Mouse (Mus musculus): ENCODE results near the gene Snrpa.

Snrpa gene

DNA sequence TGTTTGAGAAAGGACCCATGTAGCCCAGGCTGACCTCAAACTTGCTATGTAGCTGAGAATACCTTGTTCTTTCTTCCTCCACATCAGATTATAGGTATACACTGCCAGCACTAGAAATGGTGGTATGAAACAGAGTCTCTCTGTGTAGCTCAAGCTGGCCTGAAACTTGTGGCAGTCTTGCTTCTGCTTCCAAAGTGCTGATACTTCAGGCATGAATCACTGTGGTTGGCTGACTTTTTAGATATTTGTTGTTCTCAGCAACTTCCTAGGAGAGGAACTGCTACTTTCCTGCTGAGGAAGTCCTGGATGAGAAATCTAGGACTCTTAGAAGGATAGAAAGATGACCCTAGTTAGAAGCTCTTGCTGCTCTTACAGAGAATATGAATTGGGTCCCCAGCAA, 2.3 kb upstream of the Snrpa start:
- DNase-seq = no peak

- DNase-seq = no peak
Measured at GRCm38 (mm10) chr7:27197634-27198033, 1.6 kb upstream of the Snrpa start.

GRCm38 (mm10) chr7:27197136-27197535, 1.1 kb upstream of the Snrpa start:
- no peak for DNase-seq

- no peak for DNase-seq
Measured at GRCm38 (mm10) chr7:27193731-27194130, 2.3 kb downstream of the Snrpa start.

- DNase-seq = no peak
Measured at GRCm38 (mm10) chr7:27192434-27192833, 3.6 kb downstream of the Snrpa start.

- peak in 1 of 2 experiments; percentile 28 for DNase-seq
Measured at GRCm38 (mm10) chr7:27189271-27189931, 6.7 kb downstream of the Snrpa start.

DNA sequence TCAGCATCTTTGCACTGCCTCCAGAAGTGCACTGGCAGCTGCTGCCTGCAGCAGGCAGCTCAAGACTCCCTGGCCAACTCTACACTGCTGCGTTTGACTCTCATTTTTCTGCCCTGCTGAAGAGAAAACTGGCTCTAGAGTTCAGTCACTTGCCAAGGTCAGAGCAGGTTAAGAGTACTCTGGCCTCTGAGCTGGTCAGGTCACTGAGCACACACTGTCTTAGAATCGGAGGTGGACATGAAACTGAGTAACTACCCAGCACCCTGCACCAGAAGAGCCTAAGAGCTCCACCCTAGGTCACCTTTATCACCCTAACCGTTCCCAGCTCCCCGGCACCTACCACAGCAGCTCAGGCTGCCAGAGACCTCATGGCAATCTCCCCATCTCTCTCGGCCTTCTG, 10.1 kb downstream of the Snrpa start:
- no peak for DNase-seq

DNA sequence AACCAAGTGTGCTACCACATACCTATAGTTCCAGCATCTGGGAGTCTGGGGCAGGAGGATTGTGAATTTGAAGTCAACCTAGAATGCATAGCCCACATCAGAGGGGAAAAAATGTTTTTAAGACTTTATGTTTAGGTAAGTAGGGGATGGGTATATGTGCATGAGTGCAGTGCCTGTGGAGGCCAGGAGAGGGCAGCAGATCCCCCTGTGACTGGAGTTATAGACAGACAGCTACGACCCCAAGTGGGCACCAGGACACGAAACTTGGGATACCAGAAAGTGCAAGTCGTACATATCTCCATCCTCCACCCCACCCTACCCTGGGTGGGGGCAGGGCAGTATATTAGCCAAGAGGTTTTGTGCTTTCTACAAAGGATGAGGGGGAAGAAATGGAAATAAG, 11.1 kb downstream of the Snrpa start:
- peak in 1 of 2 experiments; percentile 52 for DNase-seq

DNA sequence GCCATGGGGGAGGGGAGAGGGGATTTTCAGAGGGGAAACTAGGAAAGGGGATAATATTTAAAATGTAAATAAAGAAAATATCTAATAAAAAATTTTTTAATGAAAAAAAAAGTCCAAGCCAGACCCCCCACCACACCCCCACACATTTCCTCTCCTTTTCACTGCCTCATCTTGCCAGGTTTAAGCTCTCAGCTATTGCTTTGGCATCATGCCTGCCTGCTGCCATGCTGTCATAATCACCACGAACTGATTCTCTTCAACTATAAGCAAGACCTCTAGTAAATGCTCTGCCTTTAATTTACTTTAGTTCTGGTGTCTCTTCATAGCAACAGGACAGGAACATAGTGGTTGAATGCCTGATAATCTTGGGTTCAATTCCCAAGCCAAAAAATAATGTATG, 13.6 kb downstream of the Snrpa start:
- DNase-seq = no peak

DNA sequence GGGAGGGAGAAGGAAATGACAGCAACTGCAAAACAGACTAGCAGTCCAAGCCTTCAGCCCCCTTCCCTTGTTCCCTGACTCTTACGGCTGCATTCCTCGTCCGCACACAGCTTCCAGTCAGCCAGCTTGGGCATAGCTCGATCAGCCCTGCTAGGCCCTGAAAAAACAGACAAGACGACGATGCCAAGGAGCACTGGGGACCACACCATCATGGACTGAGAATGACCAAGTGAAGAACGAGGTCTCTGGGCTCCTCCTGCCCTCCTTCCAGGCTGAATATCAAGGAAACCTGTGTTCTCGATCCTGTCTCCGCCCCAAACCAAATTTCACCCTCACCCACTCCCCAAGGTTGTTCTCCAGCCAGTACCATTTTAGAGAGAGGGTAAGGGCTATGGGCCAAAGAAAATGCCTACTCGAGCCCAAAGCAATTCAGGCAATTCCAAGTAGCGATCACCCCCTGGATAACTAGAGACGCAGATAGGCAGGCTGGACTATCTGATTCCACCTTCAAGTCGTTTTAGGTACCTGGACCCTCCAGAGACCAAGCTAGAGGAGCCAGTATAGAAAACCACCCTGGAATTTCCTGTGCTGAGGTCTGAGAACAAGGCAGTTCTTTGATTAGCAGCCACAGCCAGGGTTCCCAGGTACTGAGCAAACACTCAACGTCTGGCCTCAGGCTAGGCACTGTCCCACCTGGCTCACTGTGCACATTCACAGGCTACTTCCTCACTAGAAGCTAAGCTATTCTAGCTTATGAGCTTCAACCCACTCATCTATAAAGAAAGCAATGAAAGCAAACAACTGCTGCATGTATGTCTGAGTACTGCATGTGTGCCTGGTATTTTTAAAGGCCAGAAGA, 15.0 kb downstream of the Snrpa start, which contains the start of the genes Gm21983 and Mia:
TSS of gene Gm21983 (minus strand) at position 250 of the 859 bp plus-strand sequence.
TSS of gene Mia (minus strand) at position 321 of the 859 bp plus-strand sequence.
- no peak for DNase-seq

- peak in 1 of 2 experiments; percentile 54 for DNase-seq
Measured at GRCm38 (mm10) chr7:27180036-27180435, 16.0 kb downstream of the Snrpa start.

DNA sequence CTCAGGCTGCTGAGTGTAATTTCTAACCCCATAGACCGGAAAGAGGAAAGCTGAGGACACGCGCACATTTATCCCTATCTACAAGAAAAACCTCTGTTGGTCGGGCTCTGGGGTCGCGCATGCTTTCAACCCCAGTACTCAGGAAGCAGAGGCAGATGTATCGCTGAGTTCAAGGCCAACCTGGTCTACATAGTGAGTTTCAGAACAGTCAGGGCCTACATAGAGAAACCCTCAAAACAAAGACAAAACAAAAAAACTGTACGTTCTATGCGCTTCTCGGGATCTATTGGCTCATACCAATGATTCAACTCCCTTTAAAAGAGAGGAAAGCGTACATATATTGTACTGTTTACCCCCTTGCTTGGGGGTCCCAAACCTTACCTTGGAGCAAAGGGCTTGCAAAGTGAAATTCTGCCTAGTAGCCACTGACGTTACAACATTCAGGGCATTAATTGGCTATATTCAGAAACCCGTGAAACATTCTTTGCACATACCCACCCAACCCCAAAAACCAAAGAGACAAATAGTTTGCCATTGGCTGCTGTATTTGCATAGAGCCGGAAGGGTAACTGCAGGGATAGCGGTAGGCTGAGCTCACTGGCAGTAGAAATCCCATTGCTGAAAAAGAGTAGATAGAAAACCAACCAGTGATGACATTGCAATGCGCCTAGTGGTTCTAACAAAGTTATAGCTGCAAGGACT, 16.7 kb downstream of the Snrpa start:
- no peak for DNase-seq

DNA sequence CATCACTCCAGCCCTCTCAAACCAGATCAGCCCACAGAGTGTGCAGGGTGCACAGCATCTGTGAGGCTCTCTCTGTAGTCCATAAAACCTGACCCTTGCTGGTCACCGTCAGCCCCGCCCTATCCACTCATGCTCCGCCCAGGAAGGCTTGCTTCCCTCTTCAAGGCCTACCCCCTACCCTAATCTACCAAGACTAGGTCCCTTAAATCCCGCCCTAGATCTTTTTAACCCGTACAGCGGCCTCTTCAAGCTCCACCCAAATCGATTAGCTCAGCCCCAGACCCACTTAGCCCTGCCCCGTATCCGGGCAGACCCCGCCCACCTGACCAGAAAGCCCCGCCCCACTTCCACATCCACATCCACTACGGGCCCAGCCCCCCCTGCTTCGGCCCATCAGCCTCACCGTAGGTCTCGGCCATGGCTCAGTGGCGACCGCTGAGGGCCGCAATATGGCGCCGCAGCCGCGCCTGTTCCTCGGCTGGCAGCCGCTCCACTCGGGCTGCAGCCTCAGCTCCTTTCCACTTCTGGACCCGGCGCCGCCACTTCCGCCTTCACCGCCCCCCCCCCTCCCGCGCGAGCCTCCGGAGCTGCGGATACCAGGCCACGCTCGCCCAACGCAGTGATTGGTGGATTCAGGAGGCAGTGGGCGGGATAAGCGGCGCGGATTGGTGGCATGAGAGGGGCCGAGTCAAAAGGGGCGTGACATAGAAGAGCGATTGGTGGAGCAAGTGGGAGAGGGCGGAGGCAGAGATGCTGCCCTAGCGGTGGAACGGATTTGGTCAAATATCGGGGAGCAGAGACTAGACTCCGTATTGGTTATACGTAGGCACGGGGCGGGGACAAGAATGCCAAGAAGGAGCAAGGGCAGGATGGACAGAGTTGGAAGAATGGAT, 17.5 kb downstream of the Snrpa start, which contains the start of gene Rab4b:
TSS of gene Rab4b (minus strand) at position 573 of the 893 bp plus-strand sequence.
- DNase-seq = peak; percentile 99

DNA sequence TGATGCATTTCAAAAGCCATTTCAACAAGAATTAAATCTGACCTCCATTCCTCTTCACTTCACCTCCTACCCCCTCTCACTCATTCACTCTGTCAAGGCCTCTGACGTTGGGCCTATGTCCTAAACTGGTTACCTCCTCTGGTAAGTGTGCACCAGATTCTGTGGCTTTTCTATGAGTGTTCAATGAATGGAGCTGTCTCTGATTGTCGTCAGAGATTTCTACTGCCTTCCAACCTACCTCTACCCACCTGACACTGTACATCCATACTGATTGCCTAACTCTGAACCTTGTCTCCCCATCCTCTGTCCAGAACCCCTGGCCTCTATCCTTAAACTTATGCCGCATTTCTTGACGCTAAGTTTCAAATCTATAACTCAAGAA, 18.1 kb downstream of the Snrpa start:
- DNase-seq = no peak

GRCm38 (mm10) chr7:27174896-27175295, 21.2 kb downstream of the Snrpa start:
- no peak for DNase-seq

- DNase-seq = no peak
Measured at GRCm38 (mm10) chr7:27174496-27174895, 21.6 kb downstream of the Snrpa start.

- no peak for DNase-seq
Measured at GRCm38 (mm10) chr7:27170981-27171380, 25.1 kb downstream of the Snrpa start.

DNA sequence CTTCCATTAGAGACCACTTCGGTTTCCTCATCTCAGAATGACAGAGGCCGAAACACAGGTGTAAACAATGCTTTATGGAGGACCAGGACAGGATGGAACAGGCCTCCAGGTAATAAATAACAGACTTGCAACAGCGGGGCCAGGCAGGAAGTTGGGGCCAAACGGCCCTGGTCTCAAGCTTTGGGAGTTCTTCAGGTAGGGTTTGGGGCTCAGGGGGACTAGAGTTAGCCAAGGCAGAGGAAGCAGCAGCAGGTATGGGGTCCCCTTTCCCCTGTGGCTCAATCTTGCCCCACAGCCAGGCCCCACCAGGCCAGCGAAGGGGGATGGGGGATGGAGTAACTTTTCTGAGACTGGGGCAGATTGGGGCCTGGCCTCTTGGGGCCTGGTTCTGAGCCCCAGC, 27.7 kb downstream of the Snrpa start:
- DNase-seq = no peak

DNA sequence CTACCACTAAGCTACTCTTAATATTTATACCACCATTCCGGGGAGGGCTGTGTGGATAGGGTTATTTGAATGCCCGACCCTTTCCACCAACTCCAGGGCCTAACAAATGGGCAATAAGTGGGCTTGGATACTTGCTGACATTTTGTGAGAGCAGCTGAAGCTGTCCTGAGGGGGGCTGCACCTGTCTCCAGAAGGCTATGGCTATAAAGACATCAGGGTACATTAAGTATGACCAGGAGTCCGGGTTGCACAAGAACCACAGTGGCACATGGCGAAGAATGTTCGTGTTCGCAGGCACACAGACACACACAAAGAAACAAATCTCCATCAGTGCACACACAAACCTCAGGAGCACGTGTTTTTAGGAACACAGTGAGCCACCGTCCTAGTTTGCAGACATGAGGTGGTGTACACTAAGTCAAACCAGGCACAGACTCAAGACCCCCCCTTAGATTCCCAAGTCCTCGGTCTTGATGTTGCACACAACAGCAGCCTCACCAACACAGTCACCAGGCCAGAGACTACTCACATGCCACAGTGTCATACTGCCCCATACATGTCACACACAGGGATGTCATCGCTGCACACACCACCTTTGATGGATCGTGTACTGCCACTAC, 28.5 kb downstream of the Snrpa start:
- DNase-seq = no peak

GRCm38 (mm10) chr7:27166614-27167474, 29.2 kb downstream of the Snrpa start, which contains the start of gene Egln2:
Egln2 (minus strand) TSS chr7:27166802.
- DNase-seq = peak; percentile 96 to 98

GRCm38 (mm10) chr7:27166229-27166613, 29.9 kb downstream of the Snrpa start:
- peak; percentile 88 to 90 for DNase-seq
